Mouse (Mus musculus): ENCODE data around the gene Speg.

The Speg gene

GRCm38 (mm10) chr1:75442171-75442570, 67.1 kb downstream of the Speg start:
- no peak for DNase-seq (ENCODE audit: low read depth, low spot score)

GRCm38 (mm10) chr1:75442811-75443210, 67.7 kb downstream of the Speg start:
- no peak for DNase-seq (ENCODE audit: low read depth, low spot score)

GRCm38 (mm10) chr1:75443247-75444024, 68.3 kb downstream of the Speg start:
- peak; percentile 59 for DNase-seq (ENCODE audit: low read depth, low spot score)

GRCm38 (mm10) chr1:75444208-75444607, 69.1 kb downstream of the Speg start:
- DNase-seq (ENCODE audit: low read depth, low spot score) = no peak

GRCm38 (mm10) chr1:75445141-75445701, 70.1 kb downstream of the Speg start:
- no peak for DNase-seq (ENCODE audit: low read depth, low spot score)

GRCm38 (mm10) chr1:75445751-75446611, 70.9 kb downstream of the Speg start:
- peak; percentile 68 for DNase-seq (ENCODE audit: low read depth, low spot score)

- DNase-seq (ENCODE audit: low read depth, low spot score) = no peak
Measured at GRCm38 (mm10) chr1:75446656-75447055, 71.6 kb downstream of the Speg start.

- DNase-seq (ENCODE audit: low read depth, low spot score) = peak; percentile 69
Measured at GRCm38 (mm10) chr1:75447265-75448051, 72.4 kb downstream of the Speg start.

- no peak for DNase-seq (ENCODE audit: low read depth, low spot score)
Measured at GRCm38 (mm10) chr1:75448052-75448431, 72.9 kb downstream of the Speg start.

- DNase-seq (ENCODE audit: low read depth, low spot score) = no peak
Measured at GRCm38 (mm10) chr1:75448937-75449336, 73.8 kb downstream of the Speg start.

GRCm38 (mm10) chr1:75449377-75450135, 74.5 kb downstream of the Speg start:
- no peak for DNase-seq (ENCODE audit: low read depth, low spot score)

- DNase-seq (ENCODE audit: low read depth, low spot score) = peak; percentile 25
Measured at GRCm38 (mm10) chr1:75450314-75451005, 75.4 kb downstream of the Speg start, which contains the start of gene Asic4. Asic4 (plus strand) TSS chr1:75450436.

GRCm38 (mm10) chr1:75451900-75452299, 76.8 kb downstream of the Speg start:
- no peak for DNase-seq (ENCODE audit: low read depth, low spot score)

GRCm38 (mm10) chr1:75455433-75455832, 80.3 kb downstream of the Speg start:
- no peak for DNase-seq (ENCODE audit: low read depth, low spot score)

GRCm38 (mm10) chr1:75455948-75456347, 80.9 kb downstream of the Speg start:
- DNase-seq (ENCODE audit: low read depth, low spot score) = no peak

GRCm38 (mm10) chr1:75456746-75457564, 81.9 kb downstream of the Speg start:
- peak; percentile 71 for DNase-seq (ENCODE audit: low read depth, low spot score)

GRCm38 (mm10) chr1:75457710-75458024, 82.6 kb downstream of the Speg start:
- no peak for DNase-seq (ENCODE audit: low read depth, low spot score)

GRCm38 (mm10) chr1:75458025-75458788, 83.1 kb downstream of the Speg start:
- no peak for DNase-seq (ENCODE audit: low read depth, low spot score)
